Mouse (Mus musculus) regulatory T cell (primary cell): ENCODE results near the gene Gpatch8.

Experiments used
- in situ Hi-C: fragments of 300-600 bp; cut with MboI, MseI; formaldehyde crosslinking; loops from one replicate; pipeline ENCODE4 v1.15.1; 2025; ENCODE audit warnings: high pct_unique_total_duplicates

The Gpatch8 gene

DNA sequence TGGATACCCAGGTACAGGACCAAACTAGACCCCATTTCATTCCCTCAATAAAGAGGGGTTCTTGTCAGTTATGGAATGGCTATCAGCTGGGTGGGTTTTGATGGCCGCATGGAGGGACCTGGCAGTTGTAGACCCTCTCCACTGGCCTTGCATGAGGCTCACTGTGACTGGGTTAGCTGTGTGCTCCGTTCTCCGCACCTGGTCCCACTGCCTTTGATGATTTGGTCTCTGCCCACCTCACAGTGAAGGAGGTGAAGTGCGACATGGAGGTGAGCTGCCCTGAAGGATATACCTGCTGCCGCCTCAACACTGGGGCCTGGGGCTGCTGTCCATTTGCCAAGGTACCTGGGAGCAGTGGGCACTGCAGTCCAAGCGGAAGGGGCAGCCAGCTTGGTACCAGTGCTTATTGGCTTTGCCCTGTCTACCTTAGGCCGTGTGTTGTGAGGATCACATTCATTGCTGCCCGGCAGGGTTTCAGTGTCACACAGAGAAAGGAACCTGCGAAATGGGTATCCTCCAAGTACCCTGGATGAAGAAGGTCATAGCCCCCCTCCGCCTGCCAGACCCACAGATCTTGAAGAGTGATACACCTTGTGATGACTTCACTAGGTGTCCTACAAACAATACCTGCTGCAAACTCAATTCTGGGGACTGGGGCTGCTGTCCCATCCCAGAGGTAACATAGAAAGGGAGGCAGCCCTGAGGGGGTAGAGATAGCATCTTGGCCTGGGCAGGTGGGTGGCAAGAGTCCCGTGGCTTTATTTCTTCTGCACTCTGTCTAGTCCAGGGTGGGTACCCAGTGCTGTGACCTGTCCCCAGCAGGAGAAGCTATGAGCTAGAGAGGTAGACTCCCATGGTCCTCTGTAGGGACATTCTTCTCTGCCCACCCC lies 121.1 kb downstream of the Gpatch8 start:
- in situ Hi-C loops: loop anchor here (5.0 kb wide), 1 partner anchor 123 kb away; no protein-coding TSS in a partner anchor

DNA sequence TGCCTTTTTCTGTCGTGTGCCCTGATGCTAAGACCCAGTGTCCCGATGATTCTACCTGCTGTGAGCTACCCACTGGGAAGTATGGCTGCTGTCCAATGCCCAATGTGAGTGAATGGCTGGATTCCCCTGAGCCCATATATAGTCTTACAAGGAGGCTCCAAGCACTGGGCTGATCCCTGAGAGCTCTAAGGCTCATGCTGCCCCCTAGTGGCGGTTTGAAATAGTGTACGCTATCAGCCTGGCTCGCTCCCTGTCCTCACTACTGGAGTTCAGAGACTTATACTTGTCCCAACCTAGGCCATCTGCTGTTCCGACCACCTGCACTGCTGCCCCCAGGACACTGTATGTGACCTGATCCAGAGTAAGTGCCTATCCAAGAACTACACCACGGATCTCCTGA lies 121.8 kb downstream of the Gpatch8 start:
- in situ Hi-C loops: loop anchor here (5.0 kb wide), 1 partner anchor 122 kb away; no protein-coding TSS in a partner anchor

DNA sequence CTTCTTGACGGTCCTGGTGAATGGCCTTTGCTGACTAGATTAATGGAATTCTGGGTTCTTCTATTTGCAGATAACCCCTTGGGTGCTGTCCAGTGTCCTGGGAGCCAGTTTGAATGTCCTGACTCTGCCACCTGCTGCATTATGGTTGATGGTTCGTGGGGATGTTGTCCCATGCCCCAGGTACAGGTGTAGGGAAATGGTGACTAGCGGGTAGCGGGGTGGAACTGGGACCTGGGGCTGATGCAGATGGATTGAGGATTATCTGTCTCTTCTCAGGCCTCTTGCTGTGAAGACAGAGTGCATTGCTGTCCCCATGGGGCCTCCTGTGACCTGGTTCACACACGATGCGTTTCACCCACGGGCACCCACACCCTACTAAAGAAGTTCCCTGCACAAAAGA lies 122.3 kb downstream of the Gpatch8 start:
- in situ Hi-C loops: loop anchor here (5.0 kb wide), 1 partner anchor 122 kb away; no protein-coding TSS in a partner anchor

DNA sequence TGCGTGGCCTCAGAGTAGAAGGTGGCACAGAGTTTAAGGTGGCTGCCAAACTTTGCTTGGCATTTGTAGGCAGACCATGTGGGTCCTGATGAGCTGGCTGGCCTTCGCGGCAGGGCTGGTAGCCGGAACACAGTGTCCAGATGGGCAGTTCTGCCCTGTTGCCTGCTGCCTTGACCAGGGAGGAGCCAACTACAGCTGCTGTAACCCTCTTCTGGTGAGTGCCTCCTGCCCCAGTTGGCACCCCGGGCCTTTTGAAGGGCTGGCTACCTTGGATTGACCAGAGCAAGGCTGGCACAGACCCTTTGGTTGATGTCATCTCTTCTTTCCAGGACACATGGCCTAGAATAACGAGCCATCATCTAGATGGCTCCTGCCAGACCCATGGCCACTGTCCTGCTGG lies 123.3 kb downstream of the Gpatch8 start:
- in situ Hi-C loops: loop anchor here (5.0 kb wide), 1 partner anchor 121 kb away; no protein-coding TSS in a partner anchor

DNA sequence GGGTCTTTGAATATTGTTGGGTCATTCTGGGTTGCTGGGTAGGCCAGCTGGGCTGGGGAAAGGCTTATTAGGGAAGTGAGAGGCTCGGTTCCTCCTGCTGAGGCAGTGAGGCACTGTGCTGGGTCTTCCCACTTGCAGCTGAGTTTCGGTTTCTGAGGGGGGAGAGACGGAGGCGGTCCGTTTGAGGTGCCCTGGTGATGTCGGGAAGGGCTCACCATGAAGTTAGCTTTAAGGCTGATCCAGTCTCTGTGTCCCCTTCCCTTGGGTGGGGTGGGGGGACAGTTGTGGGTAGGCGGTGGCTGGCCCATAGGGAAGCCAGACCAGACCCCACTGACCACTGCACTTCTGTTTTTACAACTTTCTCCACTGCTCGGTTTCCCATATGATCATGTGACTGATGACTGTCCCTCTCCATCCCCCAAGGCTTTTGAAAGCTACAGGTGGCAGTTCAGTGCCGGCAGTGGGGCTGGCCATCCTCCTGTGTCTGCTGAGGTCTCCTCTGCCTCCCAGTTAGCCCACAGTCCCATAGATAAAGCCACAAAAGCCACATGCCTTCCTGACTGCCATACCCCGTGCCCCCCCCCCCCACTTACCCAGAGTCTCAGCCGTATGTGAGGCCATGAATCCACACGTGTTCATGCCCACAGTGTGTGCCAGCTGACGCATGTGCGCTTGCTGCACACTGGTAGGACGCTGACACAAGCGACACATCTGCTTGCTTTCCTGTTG lies 123.9 kb downstream of the Gpatch8 start:
- in situ Hi-C loops: loop anchor here (5.0 kb wide), 1 partner anchor 120 kb away; no protein-coding TSS in a partner anchor

DNA sequence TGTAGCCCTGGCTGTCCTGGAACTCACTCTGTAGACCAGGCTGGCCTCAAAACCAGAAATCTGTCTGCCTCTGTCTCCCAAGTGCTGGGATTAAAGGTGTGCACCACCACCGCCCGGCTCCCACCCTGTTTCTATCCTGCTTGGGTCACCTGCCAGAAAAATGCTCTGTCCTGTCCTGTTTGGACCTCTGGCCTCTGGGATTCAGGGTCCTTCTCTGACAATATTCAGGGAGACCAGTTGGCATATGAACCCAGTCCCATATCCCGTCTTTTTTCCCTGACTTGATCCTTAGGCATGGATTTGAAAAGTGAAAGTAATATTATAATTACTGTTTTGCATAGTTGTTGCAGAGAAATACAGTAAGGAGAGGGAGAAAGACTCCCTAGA lies 124.5 kb downstream of the Gpatch8 start:
- in situ Hi-C loops: loop anchor here (5.0 kb wide), 1 partner anchor 119 kb away; no protein-coding TSS in a partner anchor

DNA sequence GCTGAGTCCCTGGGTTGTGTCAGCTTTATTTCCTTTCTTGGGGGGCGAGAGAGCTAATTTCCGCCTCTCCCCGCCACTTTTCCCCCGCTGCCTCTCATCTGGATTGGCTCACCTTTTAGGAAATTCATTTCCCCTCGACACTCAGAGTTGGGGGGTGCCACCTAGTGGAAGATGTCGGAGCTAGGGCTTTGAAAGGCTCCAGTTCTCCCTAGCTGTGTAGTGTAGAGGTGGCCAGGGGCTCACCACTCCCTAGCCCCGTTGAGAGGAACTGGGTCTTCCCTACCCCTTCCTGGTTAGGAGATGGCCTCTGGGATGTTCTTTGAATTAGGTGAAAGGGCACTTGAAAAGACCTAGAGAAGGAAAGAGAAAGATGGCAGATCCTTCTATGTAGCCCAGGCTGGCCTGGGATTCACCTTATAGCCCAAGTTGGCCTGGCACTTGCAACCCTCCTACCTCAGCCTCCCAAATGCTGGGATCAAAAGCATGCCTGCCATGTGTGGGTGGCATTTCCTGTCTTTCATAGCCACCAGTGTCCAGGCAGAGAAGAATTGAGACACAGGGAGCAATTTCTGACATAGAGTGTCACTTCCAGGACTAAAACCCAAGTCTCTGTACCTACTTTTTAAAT lies 125.1 kb downstream of the Gpatch8 start:
- in situ Hi-C loops: loop anchor here (5.0 kb wide), 1 partner anchor 119 kb away; no protein-coding TSS in a partner anchor

DNA sequence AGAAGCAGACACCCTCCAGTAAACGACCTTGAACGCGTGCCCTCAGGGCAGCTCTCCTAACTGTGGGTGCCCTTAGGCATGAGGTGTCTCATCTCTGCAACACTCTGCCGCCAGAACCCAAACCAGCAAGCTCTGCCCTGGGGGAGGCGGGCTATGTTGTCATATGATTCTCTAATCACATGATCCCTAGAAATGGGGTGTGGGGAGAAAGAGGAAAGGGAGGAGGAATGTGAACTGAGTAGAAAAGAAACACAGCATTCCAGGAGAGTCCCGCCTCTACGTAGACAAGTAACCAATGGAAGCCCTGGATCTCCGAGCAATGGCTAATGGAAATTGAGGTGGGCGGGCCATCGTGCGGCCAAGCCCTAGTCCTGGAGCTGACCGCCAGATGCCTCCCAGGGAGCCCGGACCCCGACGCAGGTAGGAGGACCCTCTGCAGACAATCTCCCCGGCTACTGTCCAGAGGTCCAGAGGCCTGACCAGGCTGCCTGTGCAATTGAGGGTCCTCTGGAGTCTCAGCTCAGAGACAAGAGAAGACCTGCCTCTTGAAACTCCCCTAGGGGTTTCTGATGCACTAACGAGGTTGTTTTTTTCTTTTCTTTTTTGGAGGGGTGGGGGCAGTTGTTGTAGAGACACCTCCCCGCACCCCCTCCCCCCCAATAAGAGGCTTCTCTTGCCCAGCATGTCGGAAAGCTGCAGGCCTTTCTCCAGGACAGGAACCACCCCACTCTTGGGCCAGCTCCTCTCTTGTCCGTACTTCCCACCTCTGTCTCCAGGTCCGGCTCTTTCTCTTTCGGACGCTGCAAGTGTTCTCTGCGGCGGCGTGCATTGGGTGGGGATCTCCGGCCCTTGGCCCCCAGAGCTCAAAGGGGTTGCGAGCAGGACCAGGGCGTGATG lies 125.8 kb downstream of the Gpatch8 start, which contains the start of gene Grn:
Gene Grn (plus strand): TSS at position 195 of the 897 bp plus-strand sequence.
- in situ Hi-C loops: loop anchor here (5.0 kb wide), 1 partner anchor 118 kb away; no protein-coding TSS in a partner anchor

DNA sequence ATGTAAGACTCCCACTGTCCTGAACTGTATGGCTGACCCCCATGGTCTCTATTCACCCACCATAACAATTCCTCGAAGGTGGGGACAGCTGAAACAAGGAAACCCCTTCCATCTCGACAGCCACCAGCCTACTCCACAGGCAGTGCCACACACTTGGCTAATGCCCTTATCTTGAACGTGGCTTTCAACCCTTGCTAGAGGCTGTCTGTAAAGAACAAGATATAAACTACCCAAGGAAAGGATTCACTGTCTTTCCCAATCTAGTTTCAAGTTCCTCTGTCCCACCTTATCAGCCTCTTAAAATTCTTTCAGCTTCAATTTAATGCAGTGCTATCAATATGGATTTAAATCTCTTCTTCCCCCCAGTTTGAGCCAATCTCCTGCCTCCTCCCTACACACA lies 126.6 kb downstream of the Gpatch8 start:
- in situ Hi-C loops: no loop called here

DNA sequence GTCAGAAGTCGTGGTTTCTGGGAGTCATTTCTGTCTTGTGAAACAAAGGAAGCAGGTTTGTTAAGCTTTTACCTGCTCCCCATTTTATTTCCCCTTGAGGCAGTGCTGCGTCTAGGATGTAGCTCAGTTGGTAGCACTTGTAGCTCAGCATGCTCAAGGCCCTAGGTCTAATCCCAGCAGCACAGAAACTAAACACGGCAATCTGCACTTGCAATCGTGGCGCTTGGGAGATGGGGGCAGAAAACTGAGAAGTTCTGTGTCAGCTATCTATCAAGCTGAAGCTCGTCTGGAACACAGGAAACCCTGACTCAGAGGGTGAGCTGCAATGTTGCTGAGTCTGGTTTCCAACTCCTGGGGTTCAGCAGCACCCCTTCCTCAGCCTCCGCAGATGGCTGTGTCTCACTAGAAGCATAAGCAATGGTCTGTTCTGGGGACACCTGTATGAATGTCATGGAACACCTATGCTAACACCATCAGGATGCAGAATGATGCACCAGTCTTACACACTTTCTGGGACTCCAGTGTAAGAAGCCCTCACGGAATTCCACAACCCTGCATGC lies 127.1 kb downstream of the Gpatch8 start:
- in situ Hi-C loops: no loop called here
